Mouse (Mus musculus): ENCODE results near the gene Arl5c. TPM values are rescaled to one million over a fixed set of nuclear protein-coding genes. Genes with fewer than 3 reads are reported as not detected.

Gene Arl5c
- polyA plus RNA-seq, 1 experiment from 2014 or later = 3.8 TPM

DNA sequence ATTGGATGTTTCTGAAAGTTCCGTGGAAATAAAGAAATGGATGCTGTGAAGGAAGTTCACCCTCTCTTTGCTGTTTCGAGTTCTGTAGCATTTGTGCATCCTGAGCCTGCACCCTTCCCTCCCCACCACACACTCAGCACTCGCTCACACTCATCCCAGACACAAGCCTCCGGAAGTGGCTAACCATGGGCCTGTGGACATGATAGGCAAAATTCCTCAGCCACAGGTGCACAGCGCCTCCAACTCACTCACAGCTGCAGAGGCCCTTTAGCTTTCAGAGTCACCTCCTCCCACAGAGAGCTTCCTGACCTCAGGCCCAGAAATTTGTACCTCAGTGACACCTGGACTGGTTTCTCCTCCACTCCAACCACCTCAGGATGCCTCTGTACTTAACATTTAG, 18.2 kb downstream of the Arl5c start:
- Histone ChIP-seq H3K9ac (no peak overlapping the region), H3K4me3 (no peak overlapping the region), H3K4me2 (no peak overlapping the region), H3K36me3 (no peaks in the 10 kb centered on the region), H3K27me3 (0 out of 2 replicates have a peak, but pooled peaks cover 4% of the 10 kb centered on the region), H3K4me1 (replicated peaks) (peaks cover 8% of the 10 kb centered on the region; the same call in 1 of the 2 replicates), H3K9me3 (replicated peaks) (no peaks in the 10 kb centered on the region), H3K27ac (no peak overlapping the region)
- 0 out of 2 replicates have a peak, but pooled peaks have one; percentile 10 for ATAC-seq (replicated peaks; ENCODE audit: insufficient number of reproducible peaks, insufficient read depth, low FRiP score, low read depth)
- 73% methylated on average over 5 of the region's 5 CpGs for whole genome bisulfite sequencing

DNA sequence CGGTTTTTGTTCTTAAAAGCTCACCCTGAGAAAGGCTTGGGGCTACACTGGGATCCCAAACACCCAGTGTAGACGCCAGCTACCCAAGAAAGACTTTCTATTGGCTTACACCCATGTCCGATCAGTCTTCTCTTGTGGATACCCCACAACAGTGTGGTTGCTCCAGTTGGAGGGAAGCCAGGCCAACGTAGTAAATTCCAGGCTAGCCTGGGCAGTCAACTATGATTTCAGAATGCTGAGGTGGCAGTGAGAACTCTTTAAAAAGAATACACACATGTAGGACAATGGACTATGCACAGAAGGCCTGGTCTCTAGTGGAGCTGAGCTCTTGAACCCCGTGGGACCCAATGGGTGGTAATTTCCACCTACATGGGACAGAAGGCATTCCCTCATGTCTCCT, 21.2 kb downstream of the Arl5c start:
- H3K36me3 ChIP-seq = no peaks in the 10 kb centered on the region
- 0 out of 2 replicates have a peak, but pooled peaks cover 4% of the 10 kb centered on the region for H3K27me3 ChIP-seq
- H3K9me3 ChIP-seq (replicated peaks) = no peaks in the 10 kb centered on the region
- ATAC-seq (replicated peaks; ENCODE audit: insufficient number of reproducible peaks, insufficient read depth, low FRiP score, low read depth) = no peak
- no peak overlapping the region for H3K4me2 ChIP-seq
- no peak overlapping the region for H3K9ac ChIP-seq
- 78% methylated on average over 5 of the region's 5 CpGs for WGBS
- no peak overlapping the region for H3K4me3 ChIP-seq
- H3K4me1 ChIP-seq (replicated peaks) = peaks cover 14% of the 10 kb centered on the region
- H3K27ac ChIP-seq = no peak overlapping the region

DNA sequence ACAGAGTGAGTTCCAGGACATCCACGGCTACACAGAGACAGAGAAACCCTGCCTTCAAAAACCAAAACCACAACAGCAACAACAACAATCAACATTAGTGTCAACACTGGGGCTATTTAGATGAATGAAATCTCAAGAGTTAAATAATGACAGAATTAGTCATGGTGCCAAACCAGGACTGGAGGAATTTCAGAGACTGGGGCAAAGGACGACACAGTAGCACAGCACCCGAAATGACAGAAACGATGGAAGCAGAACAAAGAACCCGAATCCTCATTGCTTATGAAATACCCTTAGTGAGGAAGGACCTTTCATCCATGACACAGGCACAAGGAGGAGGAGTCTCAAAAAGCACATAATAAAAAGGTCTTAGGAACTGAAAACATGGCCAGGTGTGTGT, 21.8 kb downstream of the Arl5c start:
- ATAC-seq (replicated peaks; ENCODE audit: insufficient number of reproducible peaks, insufficient read depth, low FRiP score, low read depth) = no peak
- H3K36me3 ChIP-seq = no peaks in the 10 kb centered on the region
- 90% methylated on average over 5 of the region's 5 CpGs for WGBS
- no peaks in the 10 kb centered on the region for H3K9me3 ChIP-seq (replicated peaks)
- H3K27ac ChIP-seq = no peak overlapping the region
- H3K4me2 ChIP-seq = no peak overlapping the region
- 0 out of 2 replicates have a peak, but pooled peaks cover 9% of the 10 kb centered on the region for H3K27me3 ChIP-seq
- H3K4me1 ChIP-seq (replicated peaks) = peaks cover 14% of the 10 kb centered on the region
- H3K9ac ChIP-seq = no peak overlapping the region
- no peak overlapping the region for H3K4me3 ChIP-seq

DNA sequence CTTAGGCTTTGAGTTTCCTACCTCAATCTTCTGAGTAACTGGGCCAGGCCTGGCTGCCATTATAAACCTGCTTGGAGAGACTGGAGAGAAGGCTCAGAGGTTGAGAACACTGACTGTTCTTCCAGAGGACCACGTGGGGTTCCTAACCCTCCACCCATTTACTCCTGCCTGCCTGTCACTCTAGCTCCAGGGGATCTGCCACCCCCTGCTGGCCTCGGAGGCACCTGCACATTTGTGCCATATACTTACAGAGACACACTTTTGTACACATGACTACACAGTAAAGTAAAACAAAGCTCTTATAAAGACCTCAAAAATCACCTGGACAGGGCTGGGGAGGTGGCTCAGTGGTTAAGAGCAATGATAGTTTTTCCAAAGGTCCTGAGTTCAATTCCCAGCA, 23.5 kb downstream of the Arl5c start:
- H3K4me2 ChIP-seq = no peak overlapping the region
- peaks cover 12% of the 10 kb centered on the region for H3K4me1 ChIP-seq (replicated peaks)
- no peak overlapping the region for H3K27ac ChIP-seq
- H3K9me3 ChIP-seq (replicated peaks) = no peaks in the 10 kb centered on the region
- H3K36me3 ChIP-seq = no peaks in the 10 kb centered on the region
- no peak for ATAC-seq (replicated peaks; ENCODE audit: insufficient number of reproducible peaks, insufficient read depth, low FRiP score, low read depth)
- H3K4me3 ChIP-seq = no peak overlapping the region
- no peak overlapping the region for H3K9ac ChIP-seq
- 0 out of 2 replicates have a peak, but pooled peaks cover 5% of the 10 kb centered on the region for H3K27me3 ChIP-seq
- 64% methylated on average over 2 of the region's 2 CpGs for WGBS

DNA sequence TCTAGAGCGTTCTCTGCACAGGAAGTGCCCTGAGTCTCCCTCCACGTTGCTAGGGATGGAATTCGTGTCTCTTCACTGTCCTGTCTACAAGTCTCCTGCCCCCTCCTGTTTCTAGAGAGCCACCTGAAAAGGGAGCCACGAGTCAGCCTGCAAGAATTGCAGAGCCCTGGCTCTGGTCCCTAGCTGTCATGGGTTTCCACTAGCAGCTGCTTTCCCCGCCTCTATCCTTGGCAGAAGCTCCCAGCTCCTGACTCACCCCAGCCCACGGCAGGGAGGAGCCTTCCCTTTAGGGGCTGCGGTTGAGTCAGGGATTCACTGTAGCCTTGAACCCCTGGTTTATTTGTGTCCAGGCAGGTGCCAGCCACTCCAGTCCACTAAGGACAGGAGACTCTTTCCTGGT, 24.7 kb downstream of the Arl5c start:
- Histone ChIP-seq H3K4me2 (peak overlapping the region; percentile 45), H3K4me3 (no peak overlapping the region), H3K9me3 (replicated peaks) (no peaks in the 10 kb centered on the region), H3K9ac (no peak overlapping the region), H3K36me3 (no peaks in the 10 kb centered on the region), H3K4me1 (replicated peaks) (peaks cover 19% of the 10 kb centered on the region), H3K27ac (peak overlapping the region; percentile 42), H3K27me3 (0 out of 2 replicates have a peak, but pooled peaks cover 5% of the 10 kb centered on the region)
- ATAC-seq (replicated peaks; ENCODE audit: insufficient number of reproducible peaks, insufficient read depth, low FRiP score, low read depth) = peak; percentile 78
- 8% methylated on average over 7 of the region's 7 CpGs for WGBS

DNA sequence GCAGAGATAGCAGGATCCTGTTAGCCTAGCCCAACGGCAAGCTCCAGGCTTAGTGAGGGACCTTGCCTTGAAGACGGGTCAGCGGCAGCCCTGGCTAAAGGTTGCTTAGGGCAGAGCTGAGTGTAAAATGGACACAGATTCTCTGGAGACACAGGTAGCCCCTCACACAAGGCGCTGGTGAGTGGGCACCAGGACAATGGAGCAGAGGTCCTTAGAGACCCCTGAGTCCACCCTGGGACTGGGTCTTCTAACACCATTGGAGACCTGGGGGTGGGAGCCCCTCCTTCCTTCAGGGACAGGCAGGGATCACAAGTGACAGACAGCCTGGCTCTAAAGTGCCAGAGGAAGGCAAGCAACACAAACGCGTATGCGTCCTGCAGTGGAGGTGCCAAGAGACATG, 25.2 kb downstream of the Arl5c start:
- Histone ChIP-seq H3K9ac (no peak overlapping the region), H3K4me3 (no peak overlapping the region), H3K36me3 (no peaks in the 10 kb centered on the region), H3K27me3 (0 out of 2 replicates have a peak, but pooled peaks cover 5% of the 10 kb centered on the region), H3K4me1 (replicated peaks) (peaks cover 19% of the 10 kb centered on the region), H3K4me2 (peak overlapping the region; percentile 45), H3K27ac (peak overlapping the region; percentile 42), H3K9me3 (replicated peaks) (no peaks in the 10 kb centered on the region)
- no peak for ATAC-seq (replicated peaks; ENCODE audit: insufficient number of reproducible peaks, insufficient read depth, low FRiP score, low read depth)
- 62% methylated on average over 7 of the region's 7 CpGs for WGBS

DNA sequence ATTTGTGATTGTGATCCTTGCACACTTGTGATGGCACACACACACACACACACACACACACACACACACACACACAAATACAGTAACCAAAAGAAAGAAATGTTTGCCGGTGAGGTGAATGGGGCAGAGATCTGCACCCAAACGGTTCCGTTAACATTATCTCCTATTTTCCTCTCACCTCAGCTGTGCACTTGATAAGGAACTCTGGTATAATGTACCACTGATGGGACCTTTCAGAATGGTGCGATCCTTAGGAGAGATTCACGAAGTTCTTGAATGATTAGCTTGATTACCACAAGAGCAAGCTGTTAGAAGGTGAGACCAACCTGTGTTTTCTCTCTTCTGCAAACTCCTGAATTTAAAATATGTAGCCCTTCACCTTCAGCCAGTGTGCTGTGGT, 27.6 kb downstream of the Arl5c start:
- no peak for ATAC-seq (replicated peaks; ENCODE audit: insufficient number of reproducible peaks, insufficient read depth, low FRiP score, low read depth)
- no peak overlapping the region for H3K4me2 ChIP-seq

DNA sequence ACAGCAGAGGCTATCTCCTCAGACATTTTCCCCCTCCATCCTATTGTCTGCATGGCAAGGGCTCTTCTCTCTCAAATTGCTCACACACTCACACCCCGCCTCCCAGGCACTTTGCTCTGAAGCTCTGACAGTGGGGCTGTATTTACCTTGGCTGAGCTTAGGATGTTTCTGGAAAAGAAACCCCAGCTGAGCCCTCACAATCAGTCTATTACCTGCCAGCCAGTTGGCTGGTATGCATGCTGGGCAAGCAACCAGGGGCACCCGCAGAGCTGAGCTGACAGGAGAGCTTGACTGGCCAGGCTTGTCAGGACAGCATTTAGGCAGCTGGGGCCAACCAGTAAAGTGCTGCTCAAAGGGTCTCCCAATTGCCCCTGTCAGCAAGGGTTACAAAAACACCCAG, 28.9 kb downstream of the Arl5c start:
- no peak overlapping the region for H3K9ac ChIP-seq
- peaks cover 10% of the 10 kb centered on the region; the same call in 1 of the 2 replicates for H3K27me3 ChIP-seq
- no peak overlapping the region for H3K27ac ChIP-seq
- H3K4me3 ChIP-seq = no peak overlapping the region
- no peaks in the 10 kb centered on the region for H3K36me3 ChIP-seq
- no peaks in the 10 kb centered on the region for H3K9me3 ChIP-seq (replicated peaks)
- ATAC-seq (replicated peaks; ENCODE audit: insufficient number of reproducible peaks, insufficient read depth, low FRiP score, low read depth) = 0 out of 2 replicates have a peak, but pooled peaks have one; percentile 27
- WGBS = 27% methylated on average over 2 of the region's 2 CpGs
- no peak overlapping the region for H3K4me2 ChIP-seq
- H3K4me1 ChIP-seq (replicated peaks) = peaks cover 19% of the 10 kb centered on the region

More for the DNA sequence above, 27.6 kb downstream of the Arl5c start:
- Histone ChIP-seq H3K27me3 (0 out of 2 replicates have a peak, but pooled peaks cover 10% of the 10 kb centered on the region), H3K27ac (no peak overlapping the region), H3K4me1 (replicated peaks) (peaks cover 19% of the 10 kb centered on the region), H3K4me3 (no peak overlapping the region), H3K36me3 (no peaks in the 10 kb centered on the region), H3K9ac (no peak overlapping the region), H3K9me3 (replicated peaks) (no peaks in the 10 kb centered on the region)
- 51% methylated on average over 5 of the region's 5 CpGs for WGBS

DNA sequence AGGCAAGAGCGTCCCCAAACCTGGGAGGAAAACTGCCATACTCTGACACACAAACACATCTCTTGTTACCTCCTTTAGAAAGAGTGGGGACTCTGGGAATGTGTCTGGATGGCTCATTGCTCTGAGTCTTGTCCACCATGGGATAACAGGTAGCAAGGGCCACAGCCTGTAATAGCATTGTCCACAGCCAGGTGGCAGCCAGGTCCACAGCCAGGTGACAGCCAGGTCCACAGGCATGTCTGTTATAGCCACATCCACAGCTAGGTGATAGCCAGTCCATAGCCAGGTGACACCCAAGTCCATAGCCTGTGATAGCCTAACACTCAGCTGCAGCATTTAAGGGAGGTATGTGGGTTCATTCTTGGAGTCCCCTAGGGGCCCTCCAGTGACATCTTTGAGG, 35.1 kb downstream of the Arl5c start:
- H3K27me3 ChIP-seq = peaks cover 5% of the 10 kb centered on the region; the same call in 1 of the 2 replicates
- no peak overlapping the region for H3K4me2 ChIP-seq
- no peak for ATAC-seq (replicated peaks; ENCODE audit: insufficient number of reproducible peaks, insufficient read depth, low FRiP score, low read depth)
- WGBS = 95% methylated on average over 1 of the region's 1 CpGs
- H3K9ac ChIP-seq = no peak overlapping the region
- H3K36me3 ChIP-seq = no peaks in the 10 kb centered on the region
- no peaks in the 10 kb centered on the region for H3K9me3 ChIP-seq (replicated peaks)
- no peak overlapping the region for H3K4me3 ChIP-seq
- no peak overlapping the region for H3K27ac ChIP-seq
- no peaks in the 10 kb centered on the region for H3K4me1 ChIP-seq (replicated peaks)

DNA sequence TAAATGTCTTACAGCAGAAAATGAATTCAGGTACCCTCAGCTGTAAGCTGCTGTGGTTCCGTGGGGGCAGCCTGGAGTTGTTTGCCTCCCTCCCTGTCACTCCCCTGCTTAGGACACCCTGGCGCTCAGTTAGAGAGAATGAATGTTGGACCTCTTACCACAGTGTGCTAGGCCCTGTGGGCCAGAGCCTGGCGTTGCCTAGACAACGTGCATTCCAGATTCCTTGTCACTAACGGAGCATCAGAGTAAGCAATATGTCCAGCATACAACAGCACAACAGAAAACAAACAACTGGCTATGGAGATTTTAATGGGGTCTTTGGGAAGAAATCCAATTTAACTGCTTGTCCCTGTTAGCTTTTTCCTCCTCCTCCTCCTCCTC, 36.7 kb downstream of the Arl5c start:
- Histone ChIP-seq H3K4me3 (no peak overlapping the region), H3K9me3 (replicated peaks) (no peaks in the 10 kb centered on the region), H3K27me3 (no peaks in the 10 kb centered on the region; the same call in 1 of the 2 replicates), H3K27ac (no peak overlapping the region), H3K36me3 (no peaks in the 10 kb centered on the region), H3K4me2 (no peak overlapping the region), H3K4me1 (replicated peaks) (peaks cover 12% of the 10 kb centered on the region), H3K9ac (no peak overlapping the region)
- no peak for ATAC-seq (replicated peaks; ENCODE audit: insufficient number of reproducible peaks, insufficient read depth, low FRiP score, low read depth)
- 55% methylated on average over 5 of the region's 5 CpGs for WGBS

DNA sequence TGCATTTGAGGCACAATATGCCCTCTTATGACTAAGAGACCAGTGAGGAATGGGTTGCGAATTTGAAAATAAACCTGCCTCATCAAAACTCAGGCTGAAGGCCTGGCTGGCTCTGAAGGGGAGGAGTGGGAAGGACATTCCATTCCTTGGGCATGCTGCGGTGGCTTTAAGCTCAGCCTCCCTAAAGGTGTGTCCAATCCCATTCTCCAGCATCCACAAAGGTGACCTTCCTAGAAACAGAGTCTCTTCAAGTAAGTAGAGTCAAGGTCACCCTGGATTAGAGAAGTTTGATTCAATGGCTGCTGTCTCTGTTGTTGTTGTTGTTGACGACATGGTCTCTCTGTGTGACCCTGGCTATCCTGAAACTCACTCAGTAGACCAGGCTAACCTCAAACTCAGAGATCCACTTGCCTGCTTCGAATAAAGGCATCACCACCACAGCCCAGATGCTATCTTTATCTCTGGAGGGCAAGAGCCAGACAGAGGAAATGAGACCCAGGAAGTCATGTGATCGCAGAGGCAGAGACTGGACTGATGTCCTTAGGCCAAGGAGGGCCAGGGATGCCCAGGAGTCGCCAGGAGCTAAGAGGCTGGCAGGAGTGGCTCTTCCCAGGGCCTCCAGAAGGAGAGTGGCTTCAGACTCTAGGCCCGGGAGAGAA, 37.2 kb downstream of the Arl5c start:
- peaks cover 14% of the 10 kb centered on the region for H3K4me1 ChIP-seq (replicated peaks)
- no peaks in the 10 kb centered on the region for H3K9me3 ChIP-seq (replicated peaks)
- no peak overlapping the region for H3K9ac ChIP-seq
- no peak overlapping the region for H3K4me3 ChIP-seq
- no peak overlapping the region for H3K4me2 ChIP-seq
- no peaks in the 10 kb centered on the region for H3K36me3 ChIP-seq
- no peak for ATAC-seq (replicated peaks; ENCODE audit: insufficient number of reproducible peaks, insufficient read depth, low FRiP score, low read depth)
- 73% methylated on average over 7 of the region's 7 CpGs for WGBS
- H3K27me3 ChIP-seq = peaks cover 2% of the 10 kb centered on the region; the same call in 1 of the 2 replicates
- no peak overlapping the region for H3K27ac ChIP-seq

Measured in heart, embryonic 15.5 days (tissue).